Mouse (Mus musculus): ENCODE measurements around the gene Ergic1.
A peak's percentile ranks its signal among the peaks of the same experiment; 100 is the strongest.

The Ergic1 gene

DNA sequence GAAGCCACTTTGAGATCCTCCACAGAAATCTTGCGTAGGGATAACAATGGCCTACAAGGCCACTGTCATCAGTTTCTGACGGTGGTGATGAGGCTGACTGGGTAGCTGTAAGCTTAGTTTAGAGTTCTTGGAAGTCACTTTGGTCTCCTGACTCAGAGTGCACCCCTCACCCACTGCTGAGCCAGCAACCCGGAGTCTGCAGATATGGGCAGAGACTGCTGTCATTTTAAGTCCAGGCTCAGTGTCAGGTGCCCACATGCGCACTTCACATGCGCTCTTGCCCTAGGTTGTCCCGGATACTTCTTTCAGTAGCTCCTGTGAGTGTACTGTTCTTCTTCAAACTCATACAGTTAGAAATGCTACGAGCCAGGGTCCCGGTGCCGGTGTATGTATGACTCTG is 72.6 kb downstream of the Ergic1 start:
- DNase-seq: no peak

DNA sequence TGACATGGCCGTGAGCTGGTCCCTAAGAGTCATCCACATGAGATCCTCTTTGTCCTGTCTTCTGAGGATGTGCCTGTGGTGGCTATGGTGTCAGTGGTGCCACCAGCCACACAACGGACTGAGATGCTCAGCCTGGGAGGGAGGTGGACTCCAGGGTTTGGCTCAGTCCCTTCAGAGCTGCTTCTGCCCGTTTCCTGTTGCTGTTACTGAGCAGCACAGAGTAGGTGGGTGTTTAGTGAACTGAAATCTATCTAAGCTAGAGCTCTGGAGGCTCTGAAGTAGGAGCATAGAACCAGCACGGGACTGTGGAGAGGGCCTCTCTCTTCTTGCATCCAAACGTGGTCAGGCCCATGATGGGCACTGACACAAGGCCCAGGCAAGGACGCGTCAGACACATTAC is 73.2 kb downstream of the Ergic1 start:
- DNase-seq: no peak

DNA sequence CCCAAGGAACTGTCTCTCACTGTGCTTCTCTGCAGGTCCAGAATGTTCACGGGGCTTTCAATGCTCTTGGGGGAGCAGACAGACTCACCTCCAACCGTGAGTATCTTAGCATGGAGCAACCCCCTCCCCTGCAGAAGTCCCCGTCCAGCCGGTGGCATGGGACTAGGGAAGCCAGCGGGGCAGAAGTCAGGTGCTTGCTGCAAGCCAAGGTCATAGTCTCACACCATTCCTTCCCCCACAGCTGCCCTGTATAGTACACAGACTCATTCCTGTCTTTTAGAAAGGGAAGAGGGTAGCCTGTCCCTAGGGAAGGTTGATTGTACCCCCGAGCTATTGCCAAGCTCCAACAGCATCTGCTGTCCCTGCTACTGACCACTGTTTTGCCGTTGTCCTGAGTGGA is 74.7 kb downstream of the Ergic1 start:
- DNase-seq: no peak

DNA sequence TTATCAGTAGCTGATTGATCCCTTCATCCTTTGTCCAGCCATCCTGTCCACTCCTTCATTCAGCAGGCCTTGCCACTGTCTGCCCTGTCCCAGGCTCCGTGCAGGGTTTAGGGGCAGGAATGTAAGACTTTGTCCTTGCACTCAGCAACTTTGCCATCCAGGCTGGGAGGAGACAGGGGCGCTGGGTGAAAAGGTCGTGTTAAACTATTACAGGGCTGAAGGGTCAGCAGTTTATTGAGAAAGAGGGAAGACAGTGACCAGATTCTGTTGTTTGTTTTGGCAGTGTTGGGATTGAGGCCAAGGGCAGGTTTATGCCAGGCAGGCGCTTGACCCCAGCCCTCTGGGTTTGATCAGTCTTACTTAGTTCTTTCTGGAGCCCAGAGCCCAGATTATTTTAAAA is 76.6 kb downstream of the Ergic1 start:
- no peak for DNase-seq

DNA sequence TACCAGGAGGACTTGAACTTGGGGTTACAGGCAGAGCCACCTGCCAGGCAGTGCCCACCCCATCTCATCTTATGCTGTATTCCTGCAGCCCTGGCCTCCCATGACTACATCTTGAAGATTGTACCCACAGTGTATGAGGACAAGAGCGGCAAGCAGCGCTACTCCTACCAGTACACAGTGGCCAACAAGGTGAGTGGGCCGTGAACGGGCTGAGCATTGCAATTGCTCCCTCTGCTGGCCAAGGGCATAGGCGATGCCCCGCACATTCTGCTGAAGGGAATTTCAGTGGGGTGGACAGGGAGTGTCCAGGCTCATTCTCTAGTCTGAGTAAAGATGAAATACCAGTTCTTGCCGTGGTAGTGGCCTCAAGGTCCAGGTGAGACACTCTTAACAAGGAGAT is 77.4 kb downstream of the Ergic1 start:
- no peak for DNase-seq

DNA sequence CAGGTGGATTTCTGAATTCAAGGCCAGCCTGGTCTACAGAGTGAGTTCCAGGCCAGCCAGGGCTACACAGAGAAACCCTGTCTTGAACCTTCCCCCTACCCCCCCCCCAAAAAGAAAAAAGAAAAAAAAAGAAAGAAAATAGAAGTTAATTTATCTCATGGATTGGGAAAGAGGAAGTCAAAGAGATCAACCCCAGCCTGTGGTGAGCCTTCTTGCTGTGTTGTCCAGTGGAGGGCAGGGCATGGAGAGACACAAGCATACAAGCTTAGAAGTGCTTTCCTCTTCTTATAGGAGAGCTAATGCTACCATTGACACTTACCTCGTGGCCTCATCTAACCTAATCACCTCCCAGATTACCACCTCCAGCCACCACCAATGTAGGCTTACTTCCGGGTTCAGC is 78.5 kb downstream of the Ergic1 start:
- DNase-seq: no peak

DNA sequence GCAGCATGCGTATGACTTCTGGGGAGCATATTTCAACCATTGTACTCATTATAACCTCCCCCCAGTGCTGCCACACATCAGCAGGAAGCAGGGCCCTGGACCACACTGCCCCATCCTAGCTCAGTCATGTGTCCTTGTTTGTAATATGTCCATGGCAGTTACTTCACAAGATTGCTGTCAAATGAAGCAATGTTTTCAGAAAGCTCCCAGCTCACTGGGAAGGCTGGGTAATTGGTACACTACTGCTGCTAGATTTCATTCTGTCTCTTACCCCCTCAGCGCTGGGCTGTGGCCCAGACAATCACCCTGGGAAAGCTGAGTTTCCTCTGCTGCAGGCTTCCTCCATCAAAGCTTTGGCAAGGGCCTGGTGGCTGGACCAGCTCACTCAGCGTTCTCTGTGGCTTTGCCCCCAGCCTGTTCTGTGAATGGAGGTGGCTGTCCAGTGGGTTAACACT is 79.0 kb downstream of the Ergic1 start:
- no peak for DNase-seq

DNA sequence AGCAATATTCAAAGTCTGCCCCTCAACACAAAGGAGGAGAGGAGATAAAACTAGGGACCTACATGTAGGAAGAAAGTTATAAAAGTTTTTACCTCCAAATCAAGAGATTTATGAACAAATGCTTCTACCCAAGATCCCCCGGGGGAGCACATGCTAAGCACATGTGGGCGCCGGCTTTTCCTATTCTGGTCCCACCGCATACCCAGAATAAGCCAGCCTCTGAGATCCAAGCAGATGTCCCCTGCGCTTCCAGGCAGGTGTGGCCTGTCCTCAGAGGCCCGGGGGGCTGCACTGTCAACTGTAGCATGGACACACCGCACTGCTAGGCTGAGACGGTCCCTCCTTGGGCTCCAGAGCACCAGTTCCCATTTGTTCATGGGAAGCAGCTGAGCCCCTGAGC is 82.2 kb downstream of the Ergic1 start:
- no peak for DNase-seq

DNA sequence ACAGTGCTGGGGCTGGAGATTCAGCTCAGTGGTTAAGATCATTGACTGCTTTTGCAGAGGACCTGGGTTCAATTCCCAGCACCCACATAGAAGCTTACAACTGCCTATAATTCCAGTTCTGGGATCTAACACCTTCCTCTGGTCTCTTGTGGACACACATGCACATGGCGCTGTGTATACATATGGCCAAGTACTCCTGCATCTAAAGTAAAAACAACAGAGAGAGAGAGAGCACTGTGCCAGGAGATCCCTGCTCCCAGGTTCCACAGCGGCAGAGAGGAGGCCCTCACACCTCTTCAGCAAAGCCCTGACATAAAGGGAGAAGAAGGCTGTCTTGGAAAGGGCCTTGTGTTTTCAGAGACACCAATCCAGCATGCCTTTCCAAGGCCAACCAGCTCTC is 82.7 kb downstream of the Ergic1 start:
- no peak for DNase-seq

DNA sequence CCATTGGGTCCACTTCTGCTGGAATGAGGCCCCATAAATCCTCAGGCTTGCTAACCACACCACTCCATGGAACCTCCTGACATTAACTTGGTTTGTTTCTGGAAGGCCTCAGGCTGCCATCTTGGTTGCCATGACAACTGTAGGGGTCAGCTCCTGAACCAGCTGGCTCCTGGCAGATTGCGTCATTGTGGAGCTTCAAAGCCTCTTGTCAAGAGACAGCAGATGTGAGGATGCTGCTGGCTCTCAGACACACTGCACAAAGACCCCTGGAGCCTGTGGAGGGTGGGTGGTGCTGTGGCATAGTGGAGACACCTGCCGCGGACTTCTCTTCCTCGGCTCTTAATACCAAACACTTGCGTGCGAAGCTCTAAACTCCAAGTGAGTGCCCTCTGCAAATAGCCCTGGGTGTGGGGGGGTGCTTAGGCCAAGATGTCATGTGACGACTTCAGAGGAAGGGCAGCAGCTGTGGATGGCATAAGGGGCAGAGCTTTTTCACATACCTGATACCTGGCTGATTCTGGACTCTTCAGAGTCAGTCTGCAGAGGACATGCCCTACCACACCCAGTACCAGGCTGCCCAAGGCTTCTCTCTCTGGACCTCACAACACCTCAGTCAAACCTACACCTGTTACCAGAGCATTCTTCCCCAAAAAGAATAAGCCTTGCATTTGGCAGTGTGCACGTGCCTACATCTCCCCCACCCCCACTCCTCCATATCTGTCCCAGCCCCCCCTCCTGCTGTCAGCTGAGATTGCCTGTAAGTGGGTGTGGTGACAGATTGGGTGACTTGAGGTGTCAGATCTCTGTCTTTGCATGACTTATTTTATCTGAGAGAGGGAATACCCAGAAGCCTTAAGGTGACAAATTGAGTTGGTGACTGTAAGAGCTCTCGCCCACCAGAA is 83.5 kb downstream of the Ergic1 start:
- DNase-seq: no peak

DNA sequence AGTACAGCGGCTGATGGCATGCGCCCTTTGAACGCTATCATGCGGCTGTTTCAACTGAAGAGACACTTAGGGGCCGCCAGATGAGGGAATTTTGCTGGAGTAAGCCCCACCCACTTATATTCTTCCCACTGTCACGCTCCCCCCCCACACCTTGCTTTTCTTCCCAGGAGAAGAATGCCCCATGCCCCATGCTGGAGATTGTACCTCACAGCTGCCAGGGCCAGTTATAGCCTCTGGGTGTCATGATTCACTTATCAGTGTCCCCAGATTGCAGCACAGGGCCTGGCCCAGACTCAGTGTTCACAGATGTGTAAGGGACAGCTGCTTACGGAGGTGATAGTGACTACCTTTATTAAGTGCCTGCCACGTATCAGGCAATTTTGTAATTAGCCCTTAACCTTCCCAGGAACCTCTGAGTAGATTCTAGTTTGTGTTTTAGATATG is 84.1 kb downstream of the Ergic1 start:
- no peak for DNase-seq

DNA sequence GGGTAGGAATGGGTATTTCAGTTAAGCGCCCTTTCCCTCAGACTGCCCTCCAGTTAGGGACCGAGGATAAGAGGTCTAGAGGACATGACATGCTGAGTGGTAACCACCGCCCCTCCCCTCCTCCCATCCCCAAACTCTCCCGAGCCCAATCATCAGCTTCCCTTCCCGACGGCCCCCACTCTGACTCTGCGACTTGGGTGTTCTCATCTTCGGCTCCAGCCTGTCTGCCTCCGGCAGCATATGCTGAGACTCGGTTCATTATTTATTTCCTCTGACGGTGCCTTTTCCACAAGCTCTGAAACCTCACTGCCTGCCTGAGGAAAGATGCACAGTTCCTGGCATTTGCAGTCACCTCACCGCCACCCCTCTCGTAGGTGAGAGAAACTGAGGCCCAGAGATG is 86.0 kb downstream of the Ergic1 start:
- no peak for DNase-seq

DNA sequence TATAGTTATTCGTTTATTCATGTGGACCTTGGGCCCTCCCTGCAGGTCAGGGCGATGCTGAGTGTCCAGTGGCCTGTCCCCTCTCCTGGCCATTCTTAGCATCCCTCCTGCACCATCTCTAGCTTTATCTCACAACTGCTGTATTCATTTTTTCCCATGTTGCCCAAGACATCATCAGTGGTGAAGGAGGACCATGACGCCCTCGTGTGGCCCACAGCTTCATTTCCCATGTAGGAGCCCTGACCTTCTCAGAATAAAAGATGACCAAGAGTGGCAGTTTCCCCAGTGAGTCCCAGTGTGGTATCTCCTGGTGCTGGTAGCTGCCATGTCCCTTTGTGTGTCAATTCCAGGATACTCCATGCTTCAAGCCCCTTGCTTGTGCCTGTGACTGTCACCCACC is 88.3 kb downstream of the Ergic1 start:
- no peak for DNase-seq

DNA sequence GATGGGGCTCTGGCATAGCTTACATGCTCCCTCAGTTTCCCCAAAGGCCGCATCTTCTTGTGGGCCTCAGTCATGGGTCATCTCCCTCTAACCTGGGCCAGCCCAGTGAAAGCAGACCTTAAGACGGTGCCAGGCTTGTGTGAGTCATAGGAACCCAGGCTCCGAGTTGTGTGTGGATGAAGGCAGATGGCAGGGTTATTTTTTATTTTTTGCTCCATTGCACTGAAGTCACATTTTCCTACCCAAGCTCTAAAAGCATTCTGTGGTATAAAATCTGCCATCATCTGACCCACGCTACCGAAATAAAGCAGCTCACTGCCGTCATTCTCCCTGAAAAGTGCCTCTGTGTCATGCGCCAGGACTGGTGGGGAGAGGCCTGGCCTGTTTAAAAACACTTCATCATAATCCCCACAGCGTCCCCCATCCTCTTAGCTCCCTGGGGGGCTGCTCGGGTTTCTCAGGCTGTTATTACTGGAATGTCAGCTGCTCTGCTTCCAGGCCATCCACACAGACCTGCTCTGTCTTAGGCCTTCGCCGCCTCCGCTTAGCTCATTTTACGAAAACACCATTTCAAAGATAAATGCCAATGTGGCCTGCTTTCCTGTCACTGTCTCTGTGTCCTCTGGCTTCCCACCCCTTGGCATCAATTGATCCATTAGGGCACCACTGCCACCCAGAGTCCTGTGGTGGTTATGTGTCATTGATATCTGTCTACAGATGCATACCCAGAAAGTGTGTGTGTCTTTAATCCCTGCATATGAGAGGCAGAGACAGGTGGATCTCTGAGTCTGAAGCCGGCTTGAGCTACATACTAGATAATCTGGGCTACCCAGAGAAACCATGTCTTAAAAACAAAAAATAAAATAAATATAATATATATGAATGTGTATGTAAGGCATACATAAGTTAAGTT is 89.4 kb downstream of the Ergic1 start:
- peak; percentile 56 for DNase-seq

DNA sequence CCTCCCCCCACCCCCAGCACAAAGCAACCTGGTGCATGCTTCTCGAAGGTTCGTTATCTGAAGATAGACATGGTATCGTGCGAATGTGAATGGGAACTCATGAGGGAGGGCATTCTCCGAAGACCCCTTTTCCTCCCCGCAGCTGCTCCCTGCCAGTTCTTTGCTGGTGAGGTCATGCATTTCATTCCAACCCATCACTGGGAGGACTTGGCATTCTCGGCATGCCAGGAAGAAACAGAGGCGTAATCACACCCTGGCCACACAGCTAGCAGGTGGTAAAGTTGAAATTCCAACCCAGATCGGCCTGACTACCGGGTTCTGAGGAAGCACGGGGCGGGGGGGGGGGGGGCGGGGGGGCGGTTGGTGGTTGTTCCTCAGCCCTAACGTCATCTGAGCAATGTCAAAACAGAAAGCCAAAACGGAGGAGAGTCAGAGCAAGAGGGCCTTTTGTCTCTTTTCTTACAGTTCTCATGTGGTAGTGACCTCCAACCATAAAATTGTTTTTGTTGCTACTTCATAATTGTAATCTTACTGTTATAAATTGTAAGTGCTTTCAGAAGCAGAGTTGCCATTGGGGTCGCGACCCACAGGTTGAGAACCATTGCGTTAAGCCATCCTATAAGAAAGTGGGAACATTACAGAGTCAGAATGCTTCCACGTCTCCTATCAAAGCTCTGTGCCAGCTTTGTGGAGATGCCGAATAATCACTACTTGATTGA is 97.7 kb downstream of the Ergic1 start:
- DNase-seq: no peak

DNA sequence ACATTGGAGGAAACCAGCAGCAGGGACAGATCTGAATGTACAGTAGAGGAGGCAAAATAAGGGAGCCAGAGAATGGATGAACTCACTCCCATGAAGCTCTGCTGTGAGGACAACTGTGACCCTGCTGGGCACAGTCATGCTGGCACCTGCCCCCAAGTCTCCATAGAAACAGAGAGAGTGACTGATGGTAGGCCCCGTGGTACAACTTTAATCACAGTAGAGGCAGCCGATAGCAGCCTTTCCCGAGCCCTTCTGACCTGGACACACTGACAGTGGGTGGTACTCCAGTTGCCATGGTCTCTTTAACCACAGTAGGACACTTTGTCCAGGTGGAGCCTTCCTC is 98.3 kb downstream of the Ergic1 start:
- DNase-seq: no peak

DNA sequence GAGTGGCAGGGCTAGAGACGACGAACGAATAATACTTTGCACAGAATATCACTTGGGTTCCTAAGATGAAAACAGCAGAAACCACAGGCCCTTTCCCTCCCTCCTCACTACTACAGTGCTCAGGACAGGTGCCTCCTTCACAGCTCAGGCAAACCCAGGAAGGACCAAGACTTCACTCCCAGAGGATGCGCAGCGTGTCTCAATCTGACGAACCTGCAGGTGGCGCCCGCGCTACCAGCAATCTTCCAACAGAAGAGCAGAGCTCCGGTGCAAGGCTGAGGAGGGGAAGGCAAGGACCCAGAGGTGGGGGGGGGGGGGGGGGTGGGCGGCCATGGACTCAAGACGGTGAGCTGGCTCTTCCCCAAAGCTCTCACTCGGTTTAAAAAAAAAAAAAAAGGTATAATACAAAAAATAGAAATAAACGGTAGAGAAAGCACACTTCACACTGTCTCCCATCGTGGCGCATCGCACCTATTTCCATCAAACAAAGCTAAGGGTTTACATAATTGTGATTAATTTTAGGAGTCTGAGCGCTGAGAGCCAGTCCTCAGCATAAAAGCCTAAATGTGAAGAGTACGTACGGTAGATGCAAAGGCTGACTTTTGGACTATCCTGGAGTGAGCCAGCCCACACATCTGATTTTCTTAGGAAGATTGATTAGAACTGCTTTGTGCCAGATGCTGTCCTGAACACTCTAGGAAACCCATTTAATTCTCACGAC is 99.1 kb downstream of the Ergic1 start:
- DNase-seq: peak; percentile 89

DNA sequence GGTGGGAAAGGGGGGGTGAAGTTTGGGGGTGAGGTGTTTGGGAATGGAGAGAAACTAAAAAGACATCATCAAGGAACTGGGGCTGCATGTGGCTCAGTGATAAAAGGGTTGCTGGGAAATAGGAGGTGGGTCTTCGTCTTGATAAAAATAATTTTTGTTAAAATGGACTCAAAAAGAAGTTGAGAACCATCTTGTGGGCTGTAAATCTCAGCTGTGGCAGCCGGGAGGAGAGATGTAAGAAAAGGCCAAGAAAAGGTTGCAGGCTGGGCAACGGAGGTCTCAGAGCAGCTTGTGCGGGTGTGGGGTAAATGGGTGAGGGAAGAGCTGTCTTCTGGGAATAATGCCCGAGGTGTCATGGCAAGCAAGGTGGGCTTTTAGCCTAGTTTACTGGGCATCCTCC is 100.9 kb downstream of the Ergic1 start:
- DNase-seq: no peak

DNA sequence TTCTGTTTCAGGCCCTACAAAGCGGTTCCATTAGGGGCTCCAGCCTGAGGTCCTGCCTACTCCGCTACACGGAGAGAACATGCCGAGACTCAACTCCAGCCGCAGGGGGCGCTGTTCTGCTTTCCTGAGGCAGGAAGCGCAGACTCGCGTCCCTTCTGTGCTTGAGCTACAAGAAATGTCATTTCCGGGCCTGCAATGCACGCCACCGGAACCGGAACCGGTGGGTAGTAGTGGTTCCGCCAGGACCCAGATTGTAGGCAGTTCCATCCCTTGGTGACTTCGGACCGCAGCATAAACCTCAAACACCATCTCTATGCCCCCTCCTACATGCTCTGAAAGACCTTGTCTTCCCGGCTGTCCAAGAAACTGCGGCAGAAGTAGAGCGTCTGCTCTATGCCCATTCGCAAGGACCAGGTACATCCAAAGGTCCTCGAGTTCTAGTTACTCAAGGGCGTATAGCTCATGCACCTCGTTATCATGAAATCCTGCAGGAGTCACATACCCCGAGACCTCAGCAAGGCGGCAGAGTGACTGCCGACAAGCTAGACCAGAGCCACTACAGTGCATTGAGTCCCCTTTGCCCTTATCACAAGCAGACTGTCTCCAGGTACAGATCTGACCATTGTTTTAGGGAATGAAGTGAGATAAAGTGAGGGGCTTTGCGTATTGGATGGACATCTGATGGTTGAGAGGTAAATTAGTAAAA is 101.8 kb downstream of the Ergic1 start, which contains the start of gene Atp6v0e:
Gene Atp6v0e (plus strand): TSS at position 254 of the 706 bp plus-strand sequence.
- peak; percentile 95 for DNase-seq

DNA sequence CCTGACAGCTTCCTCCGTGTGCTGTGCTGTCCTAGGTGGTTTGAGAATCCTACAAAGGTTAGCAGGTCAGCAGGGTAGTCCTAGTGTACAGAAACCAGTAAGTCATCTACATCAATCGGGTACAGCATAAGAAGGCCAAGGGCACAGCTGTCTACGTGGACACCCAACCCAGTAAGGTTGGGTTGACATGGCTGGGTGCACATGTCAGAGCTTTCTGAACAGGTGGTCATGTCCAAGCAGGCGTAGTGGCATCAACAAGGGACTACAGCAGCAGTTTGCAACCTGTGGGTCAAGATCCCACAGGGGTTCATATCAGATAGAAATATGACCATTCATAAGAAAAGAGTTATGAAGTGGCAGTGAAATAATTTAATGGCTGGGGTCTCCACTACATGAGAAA is 104.3 kb downstream of the Ergic1 start:
- DNase-seq: no peak

DNA sequence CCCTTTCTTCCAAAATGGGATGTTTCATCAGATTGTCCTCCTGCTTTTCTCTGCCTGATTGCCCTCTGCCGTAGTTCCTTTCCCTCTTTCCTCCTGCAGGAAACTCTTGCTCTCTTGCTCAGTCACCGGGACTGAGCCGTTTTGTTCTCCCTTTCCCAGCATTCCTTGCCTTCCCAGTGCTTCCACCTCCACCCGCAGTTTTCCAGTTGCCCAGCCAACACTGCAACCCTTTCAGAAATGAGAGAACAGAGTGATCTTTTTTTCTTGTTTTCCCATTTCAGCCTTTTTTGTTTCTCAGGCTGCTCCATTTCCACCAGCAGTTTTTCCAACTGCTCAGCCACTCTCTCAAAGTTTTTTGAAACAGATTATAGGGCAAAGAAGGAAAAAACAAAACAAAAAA is 110.0 kb downstream of the Ergic1 start:
- peak; percentile 60 for DNase-seq

DNA sequence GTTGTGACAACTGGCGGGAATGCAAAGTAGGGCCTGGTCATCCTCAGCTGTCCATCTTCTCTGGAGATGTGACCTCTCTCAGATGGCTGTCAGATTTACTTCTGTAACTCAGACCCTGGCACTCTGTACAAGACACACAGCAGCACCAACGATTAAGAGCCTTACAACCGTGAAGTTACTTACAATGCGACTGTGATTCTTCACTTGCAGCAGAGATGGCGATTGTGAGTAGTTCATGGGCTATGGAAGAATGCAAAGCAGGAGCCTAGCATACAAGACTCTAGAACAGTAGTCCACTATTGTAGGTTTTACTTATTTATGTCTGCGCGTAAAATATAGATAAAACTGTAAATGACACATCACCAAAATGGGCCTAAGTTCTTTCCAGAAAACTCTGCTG is 114.6 kb downstream of the Ergic1 start:
- DNase-seq: no peak

Data from layer of hippocampus, adult 9-11 months (tissue).